Mouse (Mus musculus) liver, embryonic 14.5 days (tissue): Measurements from ENCODE around the gene Dicer1.

Source experiments
- CTCF ChIP-seq: IDR thresholded peaks from 2 replicates; pipeline ENCODE4 v1.5.1; 2016; ENCODE audit warnings: antibody characterized with exemption, low read depth, control low read depth
- EP300 ChIP-seq: IDR thresholded peaks from 2 replicates; pipeline ENCODE4 v1.6.1; 2016; ENCODE audit warnings: antibody characterized with exemption, low read depth

GRCm38 (mm10) chr12:104642337-104642736, 109.4 kb downstream of the Dicer1 start:
- TF ChIP-seq CTCF (no peak), EP300 (no peak)
